Mouse (Mus musculus) fat pad, adult 2 months (tissue): ENCODE data around the gene Irf9.

Source experiments
- DNase-seq: peaks from one replicate; pipeline ENCODE4 v3.0.0-alpha.2; 2011; ENCODE audit warnings: low read depth, low spot score; ENCODE audit errors: extremely low read depth

Gene Irf9

DNA sequence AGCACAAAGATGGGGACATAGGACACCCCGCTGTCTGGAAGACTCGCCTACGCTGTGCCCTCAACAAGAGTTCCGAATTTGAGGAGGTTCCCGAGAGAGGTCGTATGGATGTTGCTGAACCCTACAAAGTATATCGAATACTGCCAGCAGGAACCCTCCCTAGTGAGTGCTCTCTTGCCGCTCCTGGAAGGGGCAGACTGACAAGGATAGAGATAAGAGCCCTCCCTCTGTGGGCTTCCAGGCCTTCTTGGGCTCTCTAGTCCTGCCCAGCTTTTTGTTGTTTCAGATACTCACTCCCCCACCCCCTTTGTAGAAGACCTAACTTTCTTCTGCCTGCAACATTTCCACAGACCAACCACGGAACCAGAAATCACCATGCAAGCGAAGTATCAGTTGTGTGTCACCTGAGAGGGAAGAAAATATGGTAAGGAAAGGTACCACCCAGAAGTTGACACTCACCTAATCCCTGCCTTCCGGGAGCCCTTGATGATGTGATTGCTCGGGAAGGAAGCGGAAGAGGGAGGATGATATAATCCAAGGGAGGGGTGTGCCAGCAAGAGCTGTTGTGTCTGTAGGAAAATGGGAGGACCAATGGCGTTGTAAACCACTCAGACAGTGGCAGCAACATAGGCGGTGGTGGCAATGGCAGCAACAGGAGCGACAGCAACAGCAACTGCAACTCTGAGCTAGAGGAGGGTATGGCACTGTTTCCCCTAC lies 2.5 kb downstream of the Irf9 start:
- DNase-seq: no peak

DNA sequence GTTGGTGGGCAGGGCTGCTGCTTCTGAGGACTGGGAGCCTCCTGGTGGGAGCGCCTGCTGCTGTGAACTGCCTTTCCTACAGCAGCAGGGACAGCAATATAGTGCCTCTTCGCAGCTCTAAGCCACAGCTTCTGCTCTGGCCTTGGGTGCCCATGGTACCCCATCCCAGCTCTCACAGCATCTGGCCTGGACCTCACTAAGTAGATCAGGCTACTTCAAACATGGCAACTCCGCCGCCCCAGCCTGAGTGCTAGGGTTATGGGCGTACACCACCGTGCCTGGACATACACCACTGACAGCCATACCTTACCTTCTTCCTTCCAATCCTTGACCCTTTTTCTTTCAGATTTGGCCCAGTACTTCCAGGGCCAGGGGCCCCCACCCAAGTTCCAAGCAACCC lies 5.0 kb downstream of the Irf9 start:
- DNase-seq: no peak

- DNase-seq: no peak
Observed at GRCm38 (mm10) chr14:55613346-55613745, 10.0 kb downstream of the Irf9 start.

DNA sequence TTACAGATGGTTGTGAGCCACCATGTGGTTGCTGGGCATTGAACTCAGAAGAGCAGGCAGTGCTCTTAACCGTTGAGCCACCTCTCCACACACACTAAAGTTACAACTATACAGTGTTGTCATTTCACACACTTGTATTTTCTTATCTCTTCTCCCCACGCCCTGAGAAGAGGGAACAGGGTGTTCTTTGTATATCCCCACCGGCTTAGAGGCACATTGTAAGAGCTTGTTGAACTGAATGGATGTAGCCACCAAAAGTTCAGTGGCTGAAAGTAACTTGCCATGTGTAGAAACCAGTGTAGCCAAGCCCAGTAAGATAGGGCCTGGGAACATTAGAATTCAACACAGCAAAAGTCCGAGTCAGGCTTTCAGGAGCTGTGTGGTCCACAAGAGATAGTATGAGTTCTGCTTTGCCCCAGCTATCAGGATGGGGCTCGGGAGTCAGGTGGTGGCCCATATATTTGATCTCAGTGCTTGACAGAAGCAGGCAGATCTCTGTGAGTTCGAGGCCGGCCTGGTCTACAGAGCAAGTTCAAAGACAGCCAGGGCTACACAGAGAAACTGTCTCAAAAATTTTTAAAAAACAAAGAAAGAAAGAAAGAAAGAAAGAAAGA lies 11.3 kb downstream of the Irf9 start:
- DNase-seq: no peak

DNA sequence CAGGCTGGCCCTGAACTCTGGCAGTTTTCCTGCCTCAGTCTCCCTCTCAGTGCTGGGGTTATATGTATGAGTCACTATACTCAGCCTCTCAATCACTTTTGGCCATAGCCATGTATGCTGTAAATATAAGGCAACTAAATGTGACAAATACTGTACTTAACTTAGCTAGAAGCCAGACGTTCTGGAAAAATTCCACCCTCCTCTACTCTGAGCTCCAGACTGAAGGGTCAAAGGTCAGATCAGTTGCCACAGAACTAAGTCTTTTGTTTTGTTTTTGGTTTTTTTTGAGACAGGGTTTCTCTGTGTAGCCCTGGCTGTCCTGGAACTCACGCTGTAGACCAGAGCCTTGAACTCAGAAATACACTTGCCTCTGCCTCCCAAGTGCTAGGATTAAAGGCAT lies 12.5 kb downstream of the Irf9 start:
- no peak for DNase-seq

DNA sequence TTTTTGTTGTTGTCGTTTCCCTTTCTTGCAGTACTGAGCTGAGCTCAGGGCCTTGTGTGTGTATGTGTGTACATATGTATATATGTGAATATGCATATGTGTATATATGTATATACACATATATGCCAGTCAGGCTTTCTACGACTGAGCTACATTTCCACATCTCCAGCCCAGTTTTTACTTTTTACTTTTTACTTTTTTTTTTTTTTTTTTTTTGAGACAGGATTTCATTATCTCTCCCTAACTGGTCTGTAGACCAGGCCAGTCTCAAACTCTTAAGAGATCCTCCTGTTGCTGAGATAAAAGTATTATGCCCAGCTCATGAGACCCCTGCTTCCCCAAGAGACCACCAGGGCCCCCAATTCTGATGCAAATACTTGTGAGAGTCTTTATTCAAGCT lies 13.5 kb downstream of the Irf9 start:
- DNase-seq: no peak

DNA sequence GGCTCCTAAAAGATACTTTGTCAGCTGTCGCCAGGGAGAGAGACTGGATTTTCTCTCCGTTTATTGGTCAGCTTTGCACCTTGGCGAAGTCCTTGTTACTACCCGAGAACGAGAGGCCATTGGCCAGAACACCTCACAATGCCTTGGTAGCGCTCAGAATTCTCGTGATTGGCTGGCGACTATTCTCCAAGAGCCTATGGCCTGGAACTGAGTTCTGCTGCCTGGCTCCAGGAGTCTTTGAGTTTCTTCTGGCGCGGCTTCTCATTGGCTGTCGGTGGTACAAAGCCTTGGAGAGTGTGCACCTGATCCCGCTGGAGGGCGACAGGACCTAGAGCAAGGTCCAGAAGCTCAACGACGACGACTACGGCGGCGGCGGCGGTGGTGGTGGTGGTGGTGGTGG lies 14.5 kb downstream of the Irf9 start, which contains the start of gene Rec8:
TSS of gene Rec8 (plus strand) at position 216 of the 400 bp plus-strand sequence.
- no peak for DNase-seq

DNA sequence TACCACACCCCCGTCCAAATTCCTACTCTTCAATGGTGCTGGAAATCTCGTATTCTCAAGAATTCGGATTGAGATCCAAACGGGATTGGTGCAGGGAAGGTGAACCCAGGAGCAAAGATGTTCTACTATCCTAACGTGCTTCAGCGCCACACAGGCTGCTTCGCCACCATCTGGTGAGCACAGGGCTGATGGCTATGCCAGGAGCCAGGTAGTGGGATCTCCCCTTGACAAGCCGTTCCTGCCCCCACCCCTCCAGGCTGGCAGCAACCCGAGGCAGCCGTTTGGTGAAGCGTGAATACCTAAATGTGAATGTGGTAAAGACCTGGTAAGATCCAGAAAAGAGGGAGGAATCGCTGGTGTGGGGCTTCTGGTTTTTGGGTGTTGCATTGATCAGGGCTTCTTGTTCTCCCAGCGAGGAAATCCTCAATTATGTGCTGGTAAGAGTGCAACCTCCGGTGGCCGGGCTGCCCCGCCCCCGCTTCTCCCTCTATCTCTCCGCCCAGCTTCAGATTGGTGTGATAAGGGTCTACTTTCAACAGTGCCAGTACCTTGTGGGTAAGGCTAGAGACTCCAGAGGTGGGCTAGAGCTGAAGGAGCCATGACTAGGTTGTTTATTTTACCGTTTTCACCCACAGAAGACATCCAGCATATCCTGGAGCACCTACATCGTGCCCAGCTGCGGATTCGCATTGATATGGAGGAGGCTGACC lies 15.3 kb downstream of the Irf9 start:
- no peak for DNase-seq

DNA sequence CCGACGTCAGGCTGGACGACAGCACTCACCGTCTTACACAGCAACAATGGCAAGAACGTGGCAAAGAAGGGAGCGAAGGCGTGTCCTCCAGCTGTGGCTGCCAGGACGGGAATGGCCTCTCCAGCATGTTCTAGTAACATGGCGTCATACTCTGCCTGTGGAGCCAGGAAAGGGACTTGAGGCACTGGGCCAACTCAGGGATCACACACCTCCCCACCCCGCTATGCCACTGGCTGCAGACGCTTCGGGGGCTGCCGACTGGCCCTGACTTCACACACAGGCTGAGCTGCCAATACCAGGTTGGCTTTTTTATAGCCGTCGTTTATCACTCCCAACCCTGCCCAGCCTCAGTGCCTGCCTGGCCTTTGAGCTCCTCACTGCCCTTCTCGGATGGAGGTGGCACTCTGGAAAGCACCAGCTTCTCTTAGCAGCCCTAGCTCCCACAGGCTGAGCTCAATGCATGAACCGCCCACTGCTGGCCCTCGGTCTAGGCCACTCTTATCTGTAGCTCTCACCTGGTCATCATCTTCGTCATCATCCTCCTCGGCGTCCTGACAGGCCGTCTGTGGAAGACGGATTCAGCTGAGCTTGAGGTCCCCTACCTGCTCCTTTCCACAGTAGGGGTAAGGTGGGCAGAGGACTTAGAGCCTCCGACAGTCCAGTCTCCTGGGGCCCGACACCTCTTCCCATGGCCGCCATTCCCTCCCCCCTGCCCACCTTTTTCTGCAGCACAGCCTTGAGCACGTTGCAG lies 24.9 kb downstream of the Irf9 start:
- no peak for DNase-seq

DNA sequence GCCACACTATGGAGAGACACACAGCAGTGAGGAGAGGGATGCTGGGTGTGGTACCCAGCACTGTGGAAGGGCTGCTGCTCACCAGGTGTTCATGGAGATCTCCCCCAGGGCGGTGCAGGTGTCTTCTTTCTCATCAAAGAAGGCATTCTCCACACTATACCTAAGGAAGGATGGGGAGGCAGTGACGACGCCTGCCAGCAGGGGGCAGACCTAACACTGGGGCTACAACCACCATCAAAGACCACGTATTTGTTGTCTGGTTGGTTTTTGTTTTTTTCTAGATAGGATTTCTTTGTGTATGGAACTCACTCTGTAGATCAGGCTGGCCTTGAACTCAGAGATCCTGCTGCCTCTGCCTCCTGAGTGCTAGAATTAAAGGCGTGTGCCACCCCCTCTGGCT lies 25.9 kb downstream of the Irf9 start:
- DNase-seq: no peak

DNA sequence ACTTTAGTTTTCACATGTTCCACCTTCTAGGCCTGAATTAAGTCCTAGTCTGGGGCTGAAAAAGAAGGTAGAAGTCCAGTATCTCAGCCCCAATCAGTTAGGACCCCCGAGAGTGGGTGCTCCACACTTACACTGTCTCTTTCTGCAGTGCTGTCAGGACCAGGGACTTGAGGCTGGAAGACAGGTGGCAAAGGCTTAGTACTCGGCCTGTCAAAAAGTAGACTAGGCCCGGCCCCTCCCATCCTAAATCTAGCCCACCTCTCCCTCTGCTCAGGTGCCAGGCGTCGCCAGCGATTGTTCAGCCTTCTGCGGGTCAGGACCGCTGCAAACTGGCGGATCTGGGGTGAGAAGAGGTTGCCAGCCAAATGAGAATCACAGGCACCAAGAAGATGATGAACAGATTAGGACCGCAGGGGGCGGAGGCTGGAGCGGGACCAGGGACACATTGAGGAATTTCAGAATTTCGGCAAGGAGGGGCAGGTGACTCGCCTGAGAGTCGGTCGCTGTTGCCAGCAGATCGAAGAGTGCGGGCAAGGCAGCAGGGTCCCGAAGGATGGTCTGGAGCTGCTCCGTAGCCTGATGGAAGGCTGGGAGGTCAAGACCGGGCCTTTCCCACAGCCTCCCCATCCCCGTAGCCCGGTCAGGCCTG lies 31.6 kb downstream of the Irf9 start:
- DNase-seq: no peak

GRCm38 (mm10) chr14:55635523-55636007 lies 32.2 kb downstream of the Irf9 start, which contains the start of gene Ipo4:
Ipo4 (minus strand) TSS chr14:55635957.
- no peak for DNase-seq

GRCm38 (mm10) chr14:55637795-55638194 lies 34.4 kb downstream of the Irf9 start, which contains the start of gene Gm49378:
Gm49378 (minus strand) TSS chr14:55637895.
- no peak for DNase-seq

DNA sequence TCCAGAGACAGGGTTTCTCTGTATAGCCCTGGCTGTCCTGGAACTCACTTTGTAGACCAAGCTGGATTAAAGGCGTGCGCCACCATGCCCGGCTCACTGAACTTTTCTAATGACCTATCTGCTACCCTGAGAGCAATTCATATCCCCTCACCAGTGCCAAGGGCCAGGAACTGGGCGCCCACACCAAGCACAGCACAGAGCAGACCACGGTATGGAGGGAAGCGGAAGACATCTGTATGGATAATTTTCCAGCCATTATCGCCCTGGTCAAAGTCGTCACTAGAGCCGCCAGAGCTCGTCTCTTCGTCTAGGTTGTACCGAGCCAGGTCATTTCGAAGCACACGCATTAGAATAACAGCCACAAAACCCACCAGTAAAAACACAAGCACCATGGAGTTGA lies 37.4 kb downstream of the Irf9 start:
- DNase-seq: no peak

GRCm38 (mm10) chr14:55641291-55641690 lies 37.9 kb downstream of the Irf9 start:
- DNase-seq: no peak

DNA sequence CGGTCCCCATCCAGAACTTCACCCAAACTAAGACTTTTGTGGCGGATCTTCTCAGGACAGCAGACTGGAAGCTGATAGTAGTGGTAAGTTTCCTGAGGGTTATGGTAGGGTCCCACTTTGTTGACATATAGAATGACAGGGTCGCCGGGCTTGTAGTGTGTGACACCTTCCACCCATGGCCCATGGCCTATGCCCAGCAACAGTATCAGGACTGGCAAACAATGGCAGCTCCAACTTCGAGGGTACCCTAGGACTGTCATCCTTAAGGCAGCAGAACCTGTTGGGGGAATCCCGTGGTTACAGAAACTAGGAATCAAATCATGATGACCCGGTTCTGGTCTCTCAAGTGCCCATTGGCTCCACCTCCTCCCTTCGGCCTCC lies 39.3 kb downstream of the Irf9 start:
- DNase-seq: no peak

GRCm38 (mm10) chr14:55643060-55643907 lies 39.9 kb downstream of the Irf9 start, which contains the start of gene Tm9sf1:
Tm9sf1 (minus strand) TSS chr14:55643806.
- DNase-seq: no peak

DNA sequence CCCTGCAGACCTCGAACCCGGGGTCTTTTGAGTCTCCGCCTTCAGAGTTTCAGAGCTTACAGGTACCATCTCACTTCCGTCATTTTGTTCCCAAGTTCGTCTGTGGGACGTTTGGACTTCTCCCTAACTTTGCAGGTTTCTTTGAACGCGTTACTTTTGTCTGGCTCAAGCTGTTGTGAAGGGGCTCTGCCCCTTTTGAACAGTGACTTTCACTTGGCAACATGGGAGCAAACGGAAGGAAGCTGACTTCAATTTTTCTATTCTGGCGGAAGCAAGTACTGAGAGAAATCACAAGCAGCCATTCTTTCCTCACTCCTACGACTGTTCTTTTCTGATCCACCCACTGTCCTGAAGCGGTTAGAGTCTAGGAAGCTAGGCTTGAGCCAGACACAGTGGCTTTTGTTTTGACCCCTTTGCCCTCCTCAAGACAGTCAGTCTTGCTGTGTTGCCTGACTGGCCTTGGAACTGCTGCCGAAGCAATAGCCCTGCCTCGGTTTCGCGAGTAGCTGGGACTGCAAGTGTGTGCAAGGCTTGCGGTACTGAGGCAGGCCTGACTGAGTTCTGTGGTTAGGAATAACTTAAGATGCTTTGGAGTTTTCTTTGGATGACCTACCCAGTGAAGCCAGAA lies 41.0 kb downstream of the Irf9 start:
- DNase-seq: no peak

GRCm38 (mm10) chr14:55649884-55650283 lies 46.5 kb downstream of the Irf9 start, which contains the start of gene Tssk4:
Tssk4 (plus strand) TSS chr14:55650184.
- DNase-seq: no peak
